Mouse (Mus musculus): ENCODE data around the gene Mbd3l1. TPM values are rescaled to one million over a fixed set of nuclear protein-coding genes. Genes with fewer than 3 reads are reported as not detected.

Gene Mbd3l1
- polyA plus RNA-seq, 1 experiment from 2014 or later = not detected

Small RNA genes lying within 50 kb of the gene (microRNA-seq; reads per million reads assigned to microRNA genes)
- gene Gm22854 (ENCODE audit: borderline number of aligned reads) = not detected

Other genes starting within 250 kb of the Mbd3l1 start
- gene Chordc1, start 186.2 kb upstream of the Mbd3l1 start, polyA plus RNA-seq (2014; fragmentation: Nextera tagmentation; extraction: Ambion mirVana) = 112 and 116 TPM in 2 replicates
- gene Naalad2, start 75.4 kb upstream of the Mbd3l1 start, polyA plus RNA-seq (2014; fragmentation: Nextera tagmentation; extraction: Ambion mirVana) = 0.74 and 1.5 TPM in 2 replicates
- not detected in 2 replicates for gene Ubtfl1, start 73.9 kb upstream of the Mbd3l1 start, polyA plus RNA-seq (2014; fragmentation: Nextera tagmentation; extraction: Ambion mirVana)
- gene Mbd3l2, start 47.7 kb upstream of the Mbd3l1 start, polyA plus RNA-seq (2014; fragmentation: Nextera tagmentation; extraction: Ambion mirVana) = not detected in 2 replicates
- gene Zfp558, start 91 bp upstream of the Mbd3l1 start, polyA plus RNA-seq (2014; fragmentation: Nextera tagmentation; extraction: Ambion mirVana) = 1.9 and 3.6 TPM in 2 replicates
- 0.39 and 0.81 TPM in 2 replicates for gene Muc16, start 196.2 kb downstream of the Mbd3l1 start, polyA plus RNA-seq (2014; fragmentation: Nextera tagmentation; extraction: Ambion mirVana)

Data from liver, embryonic 11.5 days (tissue).